Mouse (Mus musculus) small intestine, adult 2 months (tissue): ENCODE results near the gene Grxcr1. TPM values are rescaled to one million over a fixed set of nuclear protein-coding genes. Genes with fewer than 3 reads are reported as not detected.

ENCODE experiments used
- H3K27ac ChIP-seq: fragments of 200-500 bp; 2 replicates; pipeline ENCODE4 v1.5.1; 2012; ENCODE audit warnings: low read depth, low read length, control low read depth, inconsistent platforms; ENCODE audit not compliant: insufficient read depth
- H3K27me3 ChIP-seq: fragments of 200-500 bp; 2 replicates; pipeline ENCODE4 v1.6.1; 2012; ENCODE audit warnings: mild to moderate bottlenecking, moderate library complexity, low read length, inconsistent platforms; ENCODE audit not compliant: control insufficient read depth, insufficient read depth
- H3K36me3 ChIP-seq: fragments of 200-500 bp; 2 replicates; pipeline ENCODE4 v1.6.1; 2012; ENCODE audit warnings: mild to moderate bottlenecking, low read length, control low read depth, inconsistent platforms; ENCODE audit not compliant: control insufficient read depth, insufficient read depth
- H3K4me1 ChIP-seq: fragments of 200-500 bp; 2 replicates; pipeline ENCODE4 v1.6.1; 2012; ENCODE audit warnings: low read length, inconsistent platforms, mixed read lengths; ENCODE audit not compliant: control insufficient read depth, insufficient read depth, insufficient read length
- H3K4me3 ChIP-seq: fragments of 200-500 bp; 2 replicates; pipeline ENCODE4 v1.5.1; 2012; ENCODE audit warnings: low read depth, mild to moderate bottlenecking, control low read depth, inconsistent platforms, low read length, moderate library complexity
- CTCF ChIP-seq: fragments of 200-500 bp; IDR thresholded peaks from 2 replicates; pipeline ENCODE4 v1.5.1; 2012; ENCODE audit warnings: low read depth, mild to moderate bottlenecking, control low read depth, inconsistent platforms, low read length, moderate library complexity, mixed read lengths; ENCODE audit not compliant: insufficient replicate concordance, insufficient read length; ENCODE audit errors: extremely low read depth
- POLR2A ChIP-seq: fragments of 200-500 bp; IDR thresholded peaks from 2 replicates; pipeline ENCODE4 v1.6.1; 2012; ENCODE audit warnings: low read depth, mild to moderate bottlenecking, control low read depth, inconsistent platforms, low read length, moderate library complexity
- WGBS: fragments of 180-500 bp; shearing (Covaris S2); methylation state at CpG from one replicate; pipeline ENCODE4 v1.1.7; 2018; 5-methylcytosine and 5-hydroxymethylcytosine counted together
- polyA plus RNA-seq: library from polyadenylated mRNA; depleted of rRNA; stranded (reverse); fragments of >200 nt; gene quantifications from 2 replicates; pipeline ENCODE4 v1.2.3, GENCODE M21; 2012; rRNA removed

Gene Grxcr1
- polyA plus RNA-seq, 1 experiment: not detected

DNA sequence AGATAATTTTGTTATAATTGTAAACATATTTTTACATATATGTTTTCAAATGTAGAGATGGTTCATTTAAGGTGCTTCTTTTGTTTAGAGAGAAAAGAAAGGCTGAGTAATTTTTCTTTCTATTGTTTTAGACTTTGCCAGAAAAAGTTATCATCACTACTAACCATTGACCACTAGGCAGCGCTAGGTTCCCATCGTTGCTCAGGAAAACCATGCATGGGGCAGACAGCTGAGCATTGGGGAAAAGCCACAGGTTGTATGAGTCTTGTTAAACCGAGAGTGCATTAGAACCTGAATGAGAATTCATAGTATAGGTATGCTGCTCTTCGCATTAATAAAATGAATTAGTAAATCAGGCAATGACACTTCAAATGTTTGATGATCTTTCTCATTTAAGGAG, 96.8 kb downstream of the Grxcr1 start:
- WGBS: 10% methylated on average over 4 of the region's 4 CpGs
- H3K4me1 ChIP-seq: no peaks in the 10 kb centered on the region
- no peaks in the 10 kb centered on the region for H3K27me3 ChIP-seq
- no peaks in the 10 kb centered on the region for H3K36me3 ChIP-seq
- no peak overlapping the region for H3K4me3 ChIP-seq
- TF ChIP-seq POLR2A (no peak), CTCF (no peak; the same call in 1 of the 2 replicates)
- H3K27ac ChIP-seq: no peak overlapping the region

DNA sequence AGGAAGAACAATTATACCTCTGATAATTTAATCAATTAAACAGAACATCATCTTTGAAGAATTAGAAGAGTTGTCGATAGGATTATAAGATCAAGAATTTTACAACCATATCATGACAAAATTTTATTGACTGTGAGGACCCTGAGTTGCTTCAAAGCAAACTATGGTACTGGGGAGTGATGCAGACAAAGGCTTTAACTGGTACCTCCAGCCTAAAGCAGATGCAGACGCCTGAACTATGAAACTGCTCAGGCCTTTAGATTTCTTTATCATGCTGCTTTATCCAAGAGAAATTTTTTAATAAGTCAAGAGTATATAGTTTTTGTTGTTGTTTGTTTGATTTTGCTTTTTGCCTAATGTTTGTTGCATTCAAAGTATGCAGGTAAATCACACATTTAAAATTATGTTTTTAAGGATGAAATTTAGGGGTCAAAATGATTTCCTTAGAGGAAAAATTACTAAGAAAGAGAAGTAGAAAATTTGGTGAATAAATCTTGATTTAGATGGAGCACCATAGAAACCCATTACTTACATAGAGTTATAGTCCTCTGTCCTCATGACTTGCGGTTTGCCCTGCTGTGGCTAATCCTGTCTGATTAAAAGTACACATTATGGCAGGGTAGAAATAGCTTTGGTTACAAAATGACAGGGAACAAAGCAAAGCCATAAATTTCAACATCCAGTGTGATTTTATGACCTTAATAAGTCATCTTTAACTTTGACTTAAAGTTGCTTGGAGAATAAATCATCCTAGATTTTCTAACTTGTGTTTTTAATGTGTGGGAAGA, 97.4 kb downstream of the Grxcr1 start:
- Histone ChIP-seq H3K4me3 (no peak overlapping the region), H3K4me1 (no peaks in the 10 kb centered on the region), H3K27me3 (no peaks in the 10 kb centered on the region), H3K27ac (no peak overlapping the region), H3K36me3 (no peaks in the 10 kb centered on the region)
- 43% methylated on average over 3 of the region's 3 CpGs for WGBS
- no peak for TF ChIP-seq POLR2A
- TF ChIP-seq CTCF: no peak

DNA sequence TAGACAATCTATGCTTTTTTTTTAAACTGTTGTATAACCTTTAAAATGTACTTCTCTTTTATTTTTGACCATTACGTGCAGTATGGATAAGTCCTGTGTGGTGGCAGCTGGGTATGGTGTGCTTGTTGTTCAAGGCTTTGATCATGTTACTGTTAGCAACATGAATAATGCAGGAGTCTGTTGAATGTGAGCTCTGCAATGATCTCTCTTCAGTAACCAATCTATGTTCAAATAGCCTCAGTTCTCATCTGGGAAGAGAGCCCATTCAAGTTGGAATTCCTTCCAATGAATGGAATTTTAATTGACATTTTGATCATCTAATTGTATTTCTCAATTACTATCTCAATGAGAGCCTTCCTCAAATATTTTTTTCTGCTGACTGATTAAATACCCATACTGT, 115.2 kb downstream of the Grxcr1 start:
- 83% methylated on average over 1 of the region's 1 CpGs for WGBS
- no peaks in the 10 kb centered on the region for H3K27me3 ChIP-seq
- H3K27ac ChIP-seq: no peak overlapping the region
- H3K4me3 ChIP-seq: no peak overlapping the region
- H3K4me1 ChIP-seq: no peaks in the 10 kb centered on the region
- H3K36me3 ChIP-seq: no peaks in the 10 kb centered on the region
- TF ChIP-seq CTCF: no peak
- TF ChIP-seq POLR2A: no peak

DNA sequence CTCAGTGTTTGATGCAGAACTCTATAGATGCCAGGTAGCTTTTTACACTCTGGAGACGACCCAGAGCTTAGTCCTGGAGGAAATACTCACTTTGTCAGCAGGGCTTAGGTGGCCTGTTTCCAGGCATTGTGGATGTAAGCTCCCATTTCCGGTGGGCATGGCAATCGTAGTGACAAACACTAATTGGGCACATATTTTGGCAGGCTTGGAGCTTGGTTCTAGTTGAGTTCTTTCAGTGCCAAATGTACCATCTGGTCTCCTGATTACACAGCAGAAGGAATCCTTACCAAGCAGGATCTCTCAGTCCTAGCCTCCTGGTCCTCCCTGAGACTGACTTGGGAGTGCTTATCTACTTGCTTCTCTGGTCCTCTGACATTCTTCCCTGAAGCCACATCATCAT, 118.3 kb downstream of the Grxcr1 start:
- TF ChIP-seq POLR2A (no peak), CTCF (no peak)
- H3K27ac ChIP-seq: no peak overlapping the region
- no peak overlapping the region for H3K4me3 ChIP-seq
- H3K36me3 ChIP-seq: no peaks in the 10 kb centered on the region
- no peaks in the 10 kb centered on the region for H3K4me1 ChIP-seq
- no peaks in the 10 kb centered on the region for H3K27me3 ChIP-seq
- 57% methylated on average over 3 of the region's 3 CpGs for WGBS

DNA sequence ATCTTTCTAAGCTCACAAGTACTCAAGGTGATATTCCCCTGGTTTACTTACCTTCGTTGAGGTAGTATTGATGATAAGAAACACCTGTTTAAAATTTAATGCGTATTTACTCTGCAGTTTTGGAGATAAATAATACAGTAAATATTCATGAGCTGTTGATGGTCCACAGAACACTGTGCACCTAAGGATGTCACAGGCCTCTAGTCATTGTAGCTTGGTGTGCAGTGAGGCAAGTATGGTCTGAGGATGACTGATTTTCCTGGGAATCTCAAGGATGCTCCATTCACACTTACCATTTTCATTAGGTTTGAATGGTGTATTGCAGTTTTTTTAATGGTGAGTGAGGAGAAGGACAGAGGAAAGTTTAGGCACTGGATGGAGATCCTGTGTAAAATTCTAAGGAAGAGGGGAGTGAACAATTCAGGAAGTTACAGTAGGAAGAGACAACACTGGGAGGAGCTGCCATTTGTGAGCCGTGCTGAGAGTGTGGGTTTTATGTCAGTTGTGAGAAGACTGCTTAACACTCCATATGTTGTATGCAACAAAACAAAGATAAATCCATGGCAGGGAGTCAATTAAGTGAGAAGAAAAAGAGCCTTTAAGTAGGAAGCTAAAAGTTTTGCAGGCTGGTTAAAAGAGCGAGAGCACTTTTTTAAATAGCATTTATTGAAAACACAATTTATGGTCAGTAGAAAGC, 118.9 kb downstream of the Grxcr1 start:
- 66% methylated on average over 4 of the region's 4 CpGs for WGBS
- no peaks in the 10 kb centered on the region for H3K4me1 ChIP-seq

DNA sequence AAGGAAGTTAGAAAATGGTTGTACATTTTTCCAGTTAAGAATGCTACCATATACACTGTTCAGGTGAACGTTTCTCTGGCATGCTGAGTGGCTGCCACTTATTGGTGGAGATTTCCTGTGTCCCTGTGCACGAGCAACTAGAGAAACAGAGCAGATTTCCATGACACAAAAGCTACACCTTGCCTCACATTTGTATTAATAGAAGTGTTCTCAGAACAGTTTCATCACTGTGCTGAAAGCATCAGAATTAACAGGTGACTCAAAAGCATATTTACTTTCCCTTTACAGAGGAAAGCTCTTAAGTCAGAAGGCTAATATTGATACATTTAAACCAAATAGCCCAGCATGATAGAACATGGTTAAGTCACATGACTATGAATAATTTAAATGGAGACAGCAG, 130.9 kb downstream of the Grxcr1 start:
- no peaks in the 10 kb centered on the region for H3K27me3 ChIP-seq
- no peak overlapping the region for H3K27ac ChIP-seq
- no peak for TF ChIP-seq POLR2A
- no peak for TF ChIP-seq CTCF
- no peak overlapping the region for H3K4me3 ChIP-seq
- H3K4me1 ChIP-seq: no peaks in the 10 kb centered on the region
- H3K36me3 ChIP-seq: no peaks in the 10 kb centered on the region
- 45% methylated on average over 2 of the region's 2 CpGs for WGBS

More for the DNA sequence above, 118.9 kb downstream of the Grxcr1 start:
- H3K27me3 ChIP-seq: no peaks in the 10 kb centered on the region
- no peak overlapping the region for H3K4me3 ChIP-seq
- H3K36me3 ChIP-seq: no peaks in the 10 kb centered on the region
- TF ChIP-seq POLR2A: no peak
- TF ChIP-seq CTCF: no peak
- no peak overlapping the region for H3K27ac ChIP-seq

DNA sequence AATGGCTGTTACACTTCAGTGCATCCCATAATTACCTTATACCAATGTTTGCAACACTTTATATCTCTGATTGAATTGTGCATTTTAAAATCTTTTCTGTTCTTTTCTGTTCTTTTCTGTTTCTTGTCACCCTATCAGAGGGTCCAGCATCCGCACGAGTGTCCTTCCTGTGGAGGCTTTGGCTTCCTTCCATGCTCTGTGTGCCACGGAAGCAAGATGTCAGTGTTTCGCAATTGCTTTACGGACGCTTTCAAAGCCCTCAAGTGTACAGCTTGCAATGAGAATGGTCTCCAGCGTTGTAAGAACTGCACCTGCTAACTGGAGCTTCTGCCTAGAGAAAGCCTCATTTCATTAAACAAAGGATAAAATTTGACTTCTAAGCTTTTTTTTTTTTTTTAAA, 134.3 kb downstream of the Grxcr1 start:
- TF ChIP-seq POLR2A (no peak), CTCF (no peak)
- H3K4me1 ChIP-seq: no peaks in the 10 kb centered on the region
- H3K4me3 ChIP-seq: no peak overlapping the region
- no peaks in the 10 kb centered on the region for H3K27me3 ChIP-seq
- 68% methylated on average over 7 of the region's 7 CpGs for WGBS
- no peaks in the 10 kb centered on the region for H3K36me3 ChIP-seq
- H3K27ac ChIP-seq: no peak overlapping the region

Other genes with a start within 250 kb of the Grxcr1 start
- gene Atp8a1, start 184.4 kb upstream of the Grxcr1 start, polyA plus RNA-seq: 13.5 and 18.6 TPM in 2 replicates
- gene Gm5108, start 90.2 kb upstream of the Grxcr1 start, polyA plus RNA-seq: not detected in 2 replicates
- gene Gm21905, start 85.4 kb upstream of the Grxcr1 start, polyA plus RNA-seq: not detected in 2 replicates